Mouse (Mus musculus): Measurements from ENCODE around the gene Nt5dc2. TPM values are rescaled to one million over a fixed set of nuclear protein-coding genes. Genes with fewer than 3 reads are reported as not detected.

Gene Nt5dc2
- 377 and 517 TPM in 2 replicates for polyA plus RNA-seq (2014; fragmentation: Nextera tagmentation; extraction: Ambion mirVana)

- Histone ChIP-seq H3K4me2 (replicated peaks; ENCODE audit: low read depth, low read length) (peak within 1 kb of the TSS; percentile 88), H3K9ac (ENCODE audit: low read depth, low read length) (peak within 1 kb of the TSS; percentile 95), H3K36me3 (ENCODE audit: control insufficient read depth, insufficient read depth, low read length) (peaks cover 14% of the 10 kb centered on the region), H3K27ac (ENCODE audit: low read depth, low read length) (peak within 1 kb of the TSS; percentile 91), H3K4me1 (ENCODE audit: control insufficient read depth, insufficient read depth, low read length) (peaks cover 42% of the 10 kb centered on the region), H3K4me3 (ENCODE audit: low read length) (peak within 1 kb of the TSS; percentile 95), H3K9me3 (ENCODE audit: control insufficient read depth, low read length) (no peaks in the 10 kb centered on the region), H3K27me3 (ENCODE audit: control insufficient read depth, insufficient read depth, low read length) (no peaks in the 10 kb centered on the region)
- WGBS, result 4% methylated on average over 60 of the region's 63 CpGs
- ATAC-seq (ENCODE audit: low FRiP score, low TSS enrichment), result peak; percentile 89
These were observed at the start of gene Nt5dc2 for GRCm38 (mm10) chr14:31130236-31131220. Nt5dc2 (plus strand) TSS chr14:31131053.

GRCm38 (mm10) chr14:31081147-31081546 lies 49.7 kb upstream of the Nt5dc2 start:
- H3K9ac ChIP-seq (ENCODE audit: low read depth, low read length), result no peak overlapping the region
- no peak overlapping the region for H3K4me3 ChIP-seq (ENCODE audit: low read length)
- H3K9me3 ChIP-seq (ENCODE audit: control insufficient read depth, low read length), result no peaks in the 10 kb centered on the region
- no peaks in the 10 kb centered on the region for H3K27me3 ChIP-seq (ENCODE audit: control insufficient read depth, insufficient read depth, low read length)
- no peak overlapping the region for H3K27ac ChIP-seq (ENCODE audit: low read depth, low read length)
- no peak for ATAC-seq (ENCODE audit: low FRiP score, low TSS enrichment)
- no peak overlapping the region for H3K4me2 ChIP-seq (replicated peaks; ENCODE audit: low read depth, low read length)
- peaks cover 61% of the 10 kb centered on the region for H3K36me3 ChIP-seq (ENCODE audit: control insufficient read depth, insufficient read depth, low read length)
- no peaks in the 10 kb centered on the region for H3K4me1 ChIP-seq (ENCODE audit: control insufficient read depth, insufficient read depth, low read length)

- no peak overlapping the region for H3K4me3 ChIP-seq (ENCODE audit: low read length)
- ATAC-seq (ENCODE audit: low FRiP score, low TSS enrichment), result no peak
- H3K36me3 ChIP-seq (ENCODE audit: control insufficient read depth, insufficient read depth, low read length), result peaks cover 82% of the 10 kb centered on the region
- no peak overlapping the region for H3K27ac ChIP-seq (ENCODE audit: low read depth, low read length)
- no peak overlapping the region for H3K9ac ChIP-seq (ENCODE audit: low read depth, low read length)
- no peaks in the 10 kb centered on the region for H3K4me1 ChIP-seq (ENCODE audit: control insufficient read depth, insufficient read depth, low read length)
- WGBS, result 79% methylated on average over 6 of the region's 6 CpGs
- no peak overlapping the region for H3K4me2 ChIP-seq (replicated peaks; ENCODE audit: low read depth, low read length)
- H3K27me3 ChIP-seq (ENCODE audit: control insufficient read depth, insufficient read depth, low read length), result no peaks in the 10 kb centered on the region
- H3K9me3 ChIP-seq (ENCODE audit: control insufficient read depth, low read length), result no peaks in the 10 kb centered on the region
These were observed 43.4 kb upstream of the Nt5dc2 start for GRCm38 (mm10) chr14:31087433-31087832.

- Histone ChIP-seq H3K9me3 (ENCODE audit: control insufficient read depth, low read length) (no peaks in the 10 kb centered on the region), H3K4me2 (replicated peaks; ENCODE audit: low read depth, low read length) (no peak overlapping the region), H3K36me3 (ENCODE audit: control insufficient read depth, insufficient read depth, low read length) (peaks cover 81% of the 10 kb centered on the region), H3K4me3 (ENCODE audit: low read length) (no peak overlapping the region), H3K4me1 (ENCODE audit: control insufficient read depth, insufficient read depth, low read length) (no peaks in the 10 kb centered on the region), H3K27me3 (ENCODE audit: control insufficient read depth, insufficient read depth, low read length) (no peaks in the 10 kb centered on the region), H3K27ac (ENCODE audit: low read depth, low read length) (no peak overlapping the region), H3K9ac (ENCODE audit: low read depth, low read length) (no peak overlapping the region)
- no peak for ATAC-seq (ENCODE audit: low FRiP score, low TSS enrichment)
- WGBS, result 94% methylated on average over 2 of the region's 2 CpGs
These were observed 42.3 kb upstream of the Nt5dc2 start for GRCm38 (mm10) chr14:31088515-31088914.

GRCm38 (mm10) chr14:31089918-31090317 lies 40.9 kb upstream of the Nt5dc2 start:
- H3K4me1 ChIP-seq (ENCODE audit: control insufficient read depth, insufficient read depth, low read length), result no peaks in the 10 kb centered on the region
- peaks cover 74% of the 10 kb centered on the region for H3K36me3 ChIP-seq (ENCODE audit: control insufficient read depth, insufficient read depth, low read length)
- no peak overlapping the region for H3K27ac ChIP-seq (ENCODE audit: low read depth, low read length)
- H3K4me3 ChIP-seq (ENCODE audit: low read length), result no peak overlapping the region
- no peak overlapping the region for H3K4me2 ChIP-seq (replicated peaks; ENCODE audit: low read depth, low read length)
- no peak overlapping the region for H3K9ac ChIP-seq (ENCODE audit: low read depth, low read length)
- no peak for ATAC-seq (ENCODE audit: low FRiP score, low TSS enrichment)
- no peaks in the 10 kb centered on the region for H3K9me3 ChIP-seq (ENCODE audit: control insufficient read depth, low read length)
- H3K27me3 ChIP-seq (ENCODE audit: control insufficient read depth, insufficient read depth, low read length), result no peaks in the 10 kb centered on the region
- WGBS, result 77% methylated on average over 1 of the region's 1 CpGs

- H3K4me1 ChIP-seq (ENCODE audit: control insufficient read depth, insufficient read depth, low read length), result no peaks in the 10 kb centered on the region
- H3K27ac ChIP-seq (ENCODE audit: low read depth, low read length), result no peak overlapping the region
- no peaks in the 10 kb centered on the region for H3K9me3 ChIP-seq (ENCODE audit: control insufficient read depth, low read length)
- no peaks in the 10 kb centered on the region for H3K27me3 ChIP-seq (ENCODE audit: control insufficient read depth, insufficient read depth, low read length)
- H3K4me3 ChIP-seq (ENCODE audit: low read length), result no peak overlapping the region
- 92% methylated on average over 2 of the region's 2 CpGs for WGBS
- peaks cover 71% of the 10 kb centered on the region for H3K36me3 ChIP-seq (ENCODE audit: control insufficient read depth, insufficient read depth, low read length)
- ATAC-seq (ENCODE audit: low FRiP score, low TSS enrichment), result no peak
- no peak overlapping the region for H3K4me2 ChIP-seq (replicated peaks; ENCODE audit: low read depth, low read length)
- no peak overlapping the region for H3K9ac ChIP-seq (ENCODE audit: low read depth, low read length)
These were observed 25.7 kb upstream of the Nt5dc2 start for GRCm38 (mm10) chr14:31105156-31105555.

GRCm38 (mm10) chr14:31110613-31111012 lies 20.2 kb upstream of the Nt5dc2 start:
- ATAC-seq (ENCODE audit: low FRiP score, low TSS enrichment), result no peak
- 86% methylated on average over 3 of the region's 3 CpGs for WGBS
- no peaks in the 10 kb centered on the region for H3K27me3 ChIP-seq (ENCODE audit: control insufficient read depth, insufficient read depth, low read length)
- no peaks in the 10 kb centered on the region for H3K4me1 ChIP-seq (ENCODE audit: control insufficient read depth, insufficient read depth, low read length)
- no peak overlapping the region for H3K27ac ChIP-seq (ENCODE audit: low read depth, low read length)
- no peaks in the 10 kb centered on the region for H3K9me3 ChIP-seq (ENCODE audit: control insufficient read depth, low read length)
- peaks cover 79% of the 10 kb centered on the region for H3K36me3 ChIP-seq (ENCODE audit: control insufficient read depth, insufficient read depth, low read length)
- H3K9ac ChIP-seq (ENCODE audit: low read depth, low read length), result no peak overlapping the region
- no peak overlapping the region for H3K4me2 ChIP-seq (replicated peaks; ENCODE audit: low read depth, low read length)
- no peak overlapping the region for H3K4me3 ChIP-seq (ENCODE audit: low read length)

GRCm38 (mm10) chr14:31112187-31112586 lies 18.7 kb upstream of the Nt5dc2 start:
- H3K4me2 ChIP-seq (replicated peaks; ENCODE audit: low read depth, low read length), result no peak overlapping the region
- no peak for ATAC-seq (ENCODE audit: low FRiP score, low TSS enrichment)
- 82% methylated on average over 5 of the region's 5 CpGs for WGBS
- H3K4me3 ChIP-seq (ENCODE audit: low read length), result no peak overlapping the region
- no peaks in the 10 kb centered on the region for H3K4me1 ChIP-seq (ENCODE audit: control insufficient read depth, insufficient read depth, low read length)
- H3K9ac ChIP-seq (ENCODE audit: low read depth, low read length), result no peak overlapping the region
- no peak overlapping the region for H3K27ac ChIP-seq (ENCODE audit: low read depth, low read length)
- H3K9me3 ChIP-seq (ENCODE audit: control insufficient read depth, low read length), result no peaks in the 10 kb centered on the region
- H3K36me3 ChIP-seq (ENCODE audit: control insufficient read depth, insufficient read depth, low read length), result peaks cover 79% of the 10 kb centered on the region
- H3K27me3 ChIP-seq (ENCODE audit: control insufficient read depth, insufficient read depth, low read length), result no peaks in the 10 kb centered on the region

- Histone ChIP-seq H3K4me1 (ENCODE audit: control insufficient read depth, insufficient read depth, low read length) (no peaks in the 10 kb centered on the region), H3K27ac (ENCODE audit: low read depth, low read length) (no peak overlapping the region), H3K9me3 (ENCODE audit: control insufficient read depth, low read length) (no peaks in the 10 kb centered on the region), H3K4me2 (replicated peaks; ENCODE audit: low read depth, low read length) (no peak overlapping the region), H3K4me3 (ENCODE audit: low read length) (no peak overlapping the region), H3K36me3 (ENCODE audit: control insufficient read depth, insufficient read depth, low read length) (peaks cover 76% of the 10 kb centered on the region), H3K27me3 (ENCODE audit: control insufficient read depth, insufficient read depth, low read length) (no peaks in the 10 kb centered on the region), H3K9ac (ENCODE audit: low read depth, low read length) (no peak overlapping the region)
- ATAC-seq (ENCODE audit: low FRiP score, low TSS enrichment), result no peak
- 76% methylated on average over 3 of the region's 3 CpGs for WGBS
These were observed 16.8 kb upstream of the Nt5dc2 start for GRCm38 (mm10) chr14:31114011-31114410.
